Mouse (Mus musculus): Measurements from ENCODE around the gene 2900011O08Rik. TPM values are rescaled to one million over a fixed set of nuclear protein-coding genes. Genes with fewer than 3 reads are reported as not detected.
"Not testable (repeated sequence)": the region's sequence is repeated elsewhere in the genome, so short reads cannot be mapped to it uniquely, and the experiment has no call there.

2900011O08Rik gene
- polyA plus RNA-seq (2016; fragmentation: Nextera tagmentation; extraction: Ambion mirVana) = 0.89 and 2.3 TPM in 2 replicates

DNA sequence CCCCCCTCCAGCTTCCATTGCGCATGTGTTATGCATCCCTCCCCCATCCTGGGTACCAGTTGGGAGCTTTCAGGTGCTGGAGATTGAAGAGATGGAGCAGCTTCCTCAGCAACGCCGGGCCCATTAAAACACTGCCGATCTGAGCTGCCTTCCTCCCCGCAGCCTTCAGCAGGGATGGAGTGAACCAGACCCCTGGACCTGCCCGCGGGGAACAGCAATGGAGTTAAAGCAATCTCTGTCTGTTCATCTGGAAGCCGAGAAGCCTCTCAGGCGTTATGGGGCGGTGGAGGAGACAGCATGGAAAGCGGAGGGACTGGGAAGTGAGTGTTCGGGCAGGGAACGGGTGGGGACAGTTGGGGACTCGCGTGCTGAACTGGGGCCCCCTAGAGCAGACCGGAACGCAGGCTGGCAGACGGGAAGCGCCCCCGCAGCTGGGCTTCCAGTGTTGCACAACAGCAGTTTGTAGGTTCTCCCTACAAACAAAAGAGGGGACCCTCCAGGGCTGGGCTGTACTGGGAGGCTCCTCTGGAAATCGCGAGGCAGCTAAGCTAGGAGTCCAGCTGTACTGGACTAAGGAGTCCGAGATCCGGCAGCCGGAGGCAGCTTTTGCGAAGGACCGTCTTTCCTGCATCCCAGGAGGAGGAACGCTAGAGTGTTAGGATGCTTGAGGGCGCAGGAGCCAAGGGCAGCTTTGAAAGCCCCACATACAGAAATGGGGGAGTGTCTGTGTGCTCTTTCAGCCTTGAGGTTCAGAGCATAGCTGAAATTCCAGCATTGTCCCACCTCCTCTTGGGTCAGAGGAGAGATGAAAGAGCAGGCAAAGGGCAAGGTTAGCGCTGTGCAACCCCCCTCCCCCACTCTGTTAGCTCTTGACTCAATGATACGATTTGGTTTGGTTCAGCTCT lies at the start of gene 2900011O08Rik, which contains the start of gene Ifitm7:
Gene 2900011O08Rik (plus strand): TSS at position 31 of the 905 bp plus-strand sequence.
Gene Ifitm7 (minus strand): TSS at position 315 of the 905 bp plus-strand sequence.
- Histone ChIP-seq H3K27ac (0 out of 2 replicates have a peak within 1 kb of the TSS, but pooled peaks have one; percentile 52), H3K36me3 (no peaks in the 10 kb centered on the region), H3K9me3 (no peaks in the 10 kb centered on the region), H3K4me1 (peaks cover 12% of the 10 kb centered on the region), H3K4me3 (peak within 1 kb of the TSS; percentile 66), H3K27me3 (ENCODE audit: insufficient read depth, poor library complexity, severe bottlenecking) (peaks cover 13% of the 10 kb centered on the region; the same call in 1 of the 2 replicates)
- WGBS = under 1% methylated on average over 31 of the region's 31 CpGs
- DNase-seq (ENCODE audit: low spot score) = no peak

DNA sequence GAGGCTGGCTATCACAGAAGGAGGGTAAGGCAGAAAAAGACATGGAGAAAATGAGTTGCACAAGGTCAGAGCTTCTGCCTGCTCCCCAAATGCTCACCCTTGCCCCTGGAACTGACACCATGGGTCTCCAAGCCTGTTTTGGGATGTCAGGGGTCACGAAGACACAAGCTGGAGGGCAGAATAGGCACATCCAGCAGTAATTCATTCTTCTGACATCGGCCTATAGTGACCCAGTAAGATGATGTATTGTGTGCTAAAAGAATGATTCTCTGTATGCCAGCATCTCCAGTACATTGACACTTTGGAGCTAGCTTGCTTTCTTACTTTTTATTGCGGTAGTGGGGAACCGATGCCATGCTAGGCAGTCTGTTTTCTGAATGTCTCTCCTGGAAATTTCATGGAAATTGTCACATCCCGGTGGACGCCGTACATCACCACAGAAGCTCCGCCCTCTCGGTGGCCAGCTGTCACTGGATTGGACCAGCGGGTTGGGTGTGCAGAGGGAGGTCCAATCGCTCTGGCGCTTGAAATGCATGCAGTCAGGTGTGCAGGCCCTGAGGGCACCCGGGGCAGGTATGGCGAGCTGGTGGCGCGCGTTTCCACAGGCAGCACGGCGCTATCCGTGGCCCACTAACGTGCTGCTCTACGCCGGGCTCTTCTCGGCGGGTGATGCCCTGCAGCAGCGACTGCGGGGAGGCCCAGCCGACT lies 46.1 kb upstream of the 2900011O08Rik start:
- peak overlapping the region; percentile 76 for H3K27ac ChIP-seq
- H3K4me3 ChIP-seq = peak overlapping the region; percentile 74
- DNase-seq (ENCODE audit: low spot score) = peak; percentile 77
- H3K9me3 ChIP-seq = no peaks in the 10 kb centered on the region
- H3K36me3 ChIP-seq = no peaks in the 10 kb centered on the region
- peaks cover 26% of the 10 kb centered on the region for H3K27me3 ChIP-seq (ENCODE audit: insufficient read depth, poor library complexity, severe bottlenecking)
- WGBS = 5% methylated on average over 28 of the region's 28 CpGs
- H3K4me1 ChIP-seq = peaks cover 4% of the 10 kb centered on the region; the same call in 1 of the 2 replicates

DNA sequence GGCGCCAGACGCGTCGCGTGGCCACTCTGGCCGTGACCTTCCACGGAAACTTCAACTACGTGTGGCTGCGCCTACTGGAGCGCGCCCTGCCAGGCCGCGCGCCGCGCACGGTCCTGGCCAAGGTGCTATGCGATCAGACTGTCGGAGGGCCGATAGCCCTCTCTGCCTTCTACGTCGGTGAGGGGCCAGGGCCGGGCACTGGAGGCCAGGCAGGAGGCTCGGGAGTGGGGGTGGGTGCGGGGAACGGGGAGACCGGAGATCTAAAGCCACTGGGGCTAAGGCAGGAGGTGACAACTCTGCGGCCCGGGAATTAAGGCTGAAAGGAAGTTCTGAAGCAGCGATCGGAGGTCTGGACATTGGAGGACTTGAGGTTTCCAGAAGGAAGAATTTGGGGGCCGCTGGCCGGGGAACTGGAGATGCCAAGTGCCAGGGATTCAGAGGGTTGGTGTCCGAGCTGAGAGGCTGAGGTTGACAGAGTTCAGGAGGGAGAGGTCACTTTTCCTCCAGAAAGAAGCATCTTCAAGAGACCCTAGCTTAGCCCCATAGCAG lies 45.5 kb upstream of the 2900011O08Rik start:
- peak overlapping the region; percentile 74 for H3K4me3 ChIP-seq
- no peak for DNase-seq (ENCODE audit: low spot score)
- H3K27me3 ChIP-seq (ENCODE audit: insufficient read depth, poor library complexity, severe bottlenecking) = peaks cover 26% of the 10 kb centered on the region
- 3% methylated on average over 34 of the region's 34 CpGs for WGBS
- no peaks in the 10 kb centered on the region for H3K36me3 ChIP-seq
- H3K9me3 ChIP-seq = no peaks in the 10 kb centered on the region
- peaks cover 4% of the 10 kb centered on the region; the same call in 1 of the 2 replicates for H3K4me1 ChIP-seq
- H3K27ac ChIP-seq = peak overlapping the region; percentile 76

- peaks cover 26% of the 10 kb centered on the region for H3K27me3 ChIP-seq (ENCODE audit: insufficient read depth, poor library complexity, severe bottlenecking)
- H3K4me3 ChIP-seq = no peak overlapping the region
- H3K9me3 ChIP-seq = no peaks in the 10 kb centered on the region
- no peak for DNase-seq (ENCODE audit: low spot score)
- no peaks in the 10 kb centered on the region for H3K36me3 ChIP-seq
- H3K4me1 ChIP-seq = peaks cover 4% of the 10 kb centered on the region; the same call in 1 of the 2 replicates
- 58% methylated on average over 4 of the region's 4 CpGs for WGBS
- no peak overlapping the region for H3K27ac ChIP-seq
These were observed 42.2 kb upstream of the 2900011O08Rik start for GRCm38 (mm10) chr16:13944178-13944577.

DNA sequence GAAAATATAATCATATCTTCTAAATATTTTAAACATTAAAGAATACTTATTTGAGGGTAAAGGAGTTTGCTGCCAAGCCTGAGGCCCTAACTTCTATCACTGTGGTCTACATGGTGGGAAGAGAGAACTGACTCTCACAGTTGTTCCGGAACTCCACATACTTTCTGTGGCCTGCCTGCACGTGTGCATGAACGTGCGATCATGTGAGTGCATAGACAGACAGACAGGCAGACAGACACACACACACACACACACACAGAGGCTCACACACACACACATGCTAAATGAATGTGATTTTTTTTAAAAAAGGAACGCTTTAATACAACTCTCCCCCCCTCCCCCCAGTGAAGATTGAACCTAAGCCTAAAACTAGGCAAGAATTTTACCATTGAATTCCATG lies 41.7 kb upstream of the 2900011O08Rik start:
- peaks cover 26% of the 10 kb centered on the region for H3K27me3 ChIP-seq (ENCODE audit: insufficient read depth, poor library complexity, severe bottlenecking)
- WGBS = 86% methylated on average over 5 of the region's 5 CpGs
- H3K4me3 ChIP-seq = no peak overlapping the region
- no peaks in the 10 kb centered on the region for H3K9me3 ChIP-seq
- no peak overlapping the region for H3K27ac ChIP-seq
- no peak for DNase-seq (ENCODE audit: low spot score)
- peaks cover 4% of the 10 kb centered on the region; the same call in 1 of the 2 replicates for H3K4me1 ChIP-seq
- no peaks in the 10 kb centered on the region for H3K36me3 ChIP-seq

GRCm38 (mm10) chr16:13945153-13945552 lies 41.3 kb upstream of the 2900011O08Rik start:
- Histone ChIP-seq H3K27ac (no peak overlapping the region), H3K4me3 (no peak overlapping the region), H3K36me3 (no peaks in the 10 kb centered on the region), H3K4me1 (peaks cover 4% of the 10 kb centered on the region; the same call in 1 of the 2 replicates), H3K9me3 (no peaks in the 10 kb centered on the region), H3K27me3 (ENCODE audit: insufficient read depth, poor library complexity, severe bottlenecking) (peaks cover 24% of the 10 kb centered on the region)
- no peak for DNase-seq (ENCODE audit: low spot score)
- 71% methylated on average over 4 of the region's 4 CpGs for WGBS

DNA sequence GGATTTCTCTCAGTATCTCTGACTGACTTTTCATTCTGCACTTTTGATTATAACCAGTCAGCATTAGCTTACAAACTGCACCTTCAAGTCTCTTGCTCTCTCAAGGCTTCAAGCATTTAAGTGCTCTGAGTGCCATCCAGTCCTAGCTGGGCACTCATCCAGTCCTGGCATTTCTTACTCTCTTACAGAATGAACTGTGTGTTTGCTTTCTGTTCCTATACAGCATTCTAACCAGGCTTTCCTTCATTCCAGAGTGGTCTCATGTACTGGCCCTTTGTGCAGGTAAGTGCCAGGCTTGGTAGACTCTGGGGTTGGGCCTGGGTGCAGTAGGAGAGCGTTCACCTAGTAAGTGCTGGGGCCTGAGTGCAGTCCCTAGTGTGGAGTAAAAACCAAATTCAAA lies 40.1 kb upstream of the 2900011O08Rik start:
- no peak for DNase-seq (ENCODE audit: low spot score)
- peaks cover 13% of the 10 kb centered on the region for H3K27me3 ChIP-seq (ENCODE audit: insufficient read depth, poor library complexity, severe bottlenecking)
- H3K4me1 ChIP-seq = no peaks in the 10 kb centered on the region
- H3K36me3 ChIP-seq = no peaks in the 10 kb centered on the region
- H3K4me3 ChIP-seq = no peak overlapping the region
- 91% methylated on average over 1 of the region's 1 CpGs for WGBS
- H3K27ac ChIP-seq = no peak overlapping the region
- no peaks in the 10 kb centered on the region for H3K9me3 ChIP-seq

DNA sequence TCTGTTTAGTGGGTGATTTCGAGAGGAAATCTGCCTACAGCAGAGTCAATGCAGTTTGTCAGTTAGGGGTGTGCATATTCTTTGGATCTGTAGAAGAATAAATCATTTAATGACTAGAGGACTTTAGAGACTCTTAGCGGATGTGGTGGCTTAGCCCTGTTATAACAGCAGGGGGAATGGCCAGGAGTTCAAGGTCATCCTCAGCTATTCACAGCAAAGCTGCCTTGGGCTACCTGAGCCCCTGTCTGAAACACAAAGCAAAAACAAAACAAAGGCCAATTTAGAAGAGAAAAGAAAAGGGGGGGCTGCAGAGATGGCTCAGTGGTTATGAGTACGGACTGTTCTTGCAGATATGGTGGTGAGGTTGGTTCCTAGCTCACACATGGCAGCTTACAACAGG lies 35.2 kb upstream of the 2900011O08Rik start:
- Histone ChIP-seq H3K27ac (no peak overlapping the region), H3K9me3 (no peaks in the 10 kb centered on the region), H3K36me3 (no peaks in the 10 kb centered on the region), H3K27me3 (ENCODE audit: insufficient read depth, poor library complexity, severe bottlenecking) (no peaks in the 10 kb centered on the region), H3K4me1 (no peaks in the 10 kb centered on the region), H3K4me3 (no peak overlapping the region)
- 76% methylated on average over 3 of the region's 3 CpGs for WGBS
- DNase-seq (ENCODE audit: low spot score) = no peak

GRCm38 (mm10) chr16:13962053-13962452 lies 24.4 kb upstream of the 2900011O08Rik start:
- 27% methylated on average over 1 of the region's 1 CpGs for WGBS
- DNase-seq (ENCODE audit: low spot score) = no peak
- no peak overlapping the region for H3K27ac ChIP-seq
- no peaks in the 10 kb centered on the region for H3K4me1 ChIP-seq
- H3K36me3 ChIP-seq = no peaks in the 10 kb centered on the region
- H3K27me3 ChIP-seq (ENCODE audit: insufficient read depth, poor library complexity, severe bottlenecking) = no peaks in the 10 kb centered on the region
- H3K4me3 ChIP-seq = no peak overlapping the region
- H3K9me3 ChIP-seq = no peaks in the 10 kb centered on the region

DNA sequence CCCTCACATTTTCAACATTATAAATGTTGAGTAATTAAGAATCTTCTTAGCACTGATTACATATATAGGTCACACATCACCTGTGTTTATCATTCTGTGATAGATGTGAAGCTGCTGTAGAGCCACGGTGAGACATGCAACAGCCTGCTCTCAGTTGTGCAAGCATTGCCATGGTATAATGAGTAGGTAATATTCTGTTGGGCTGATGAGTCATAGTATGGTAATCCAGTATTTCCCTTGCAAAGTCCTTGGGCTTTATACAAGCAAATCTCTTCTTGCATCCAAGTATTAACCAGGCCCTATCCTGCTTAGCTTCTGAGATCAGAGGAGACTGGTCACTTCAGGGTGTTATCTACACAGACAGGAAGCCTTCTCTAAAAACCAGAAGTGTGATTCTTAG lies 17.3 kb upstream of the 2900011O08Rik start:
- Histone ChIP-seq H3K27me3 (ENCODE audit: insufficient read depth, poor library complexity, severe bottlenecking) (no peaks in the 10 kb centered on the region), H3K9me3 (no peaks in the 10 kb centered on the region), H3K36me3 (no peaks in the 10 kb centered on the region), H3K4me3 (no peak overlapping the region), H3K27ac (no peak overlapping the region), H3K4me1 (no peaks in the 10 kb centered on the region)
- no peak for DNase-seq (ENCODE audit: low spot score)
- 86% methylated on average over 1 of the region's 1 CpGs for WGBS

- Histone ChIP-seq H3K9me3 (no peaks in the 10 kb centered on the region), H3K4me1 (no peaks in the 10 kb centered on the region), H3K27me3 (ENCODE audit: insufficient read depth, poor library complexity, severe bottlenecking) (no peaks in the 10 kb centered on the region), H3K27ac (no peak overlapping the region), H3K4me3 (no peak overlapping the region), H3K36me3 (no peaks in the 10 kb centered on the region)
- WGBS = 86% methylated on average over 8 of the region's 8 CpGs
- no peak for DNase-seq (ENCODE audit: low spot score)
These were observed 14.4 kb upstream of the 2900011O08Rik start for GRCm38 (mm10) chr16:13972051-13972450.

GRCm38 (mm10) chr16:13976358-13976896 lies 10.0 kb upstream of the 2900011O08Rik start:
- H3K4me3 ChIP-seq; H3K9me3 ChIP-seq; H3K36me3 ChIP-seq; H3K27ac ChIP-seq; H3K4me1 ChIP-seq; H3K27me3 ChIP-seq (ENCODE audit: insufficient read depth, poor library complexity, severe bottlenecking); DNase-seq (ENCODE audit: low spot score): not testable (repeated sequence)
- 81% methylated on average over 4 of the region's 4 CpGs for WGBS

Measured in heart, embryonic 10.5 days (tissue).